26 mouse cellular contexts compared by ENCODE assay signal in genomic region chr11:97717369-97718280, GRCm38 (mm10). TPM values are rescaled to one million over a fixed set of nuclear protein-coding genes. Genes with fewer than 3 reads are reported as not detected.
A peak's percentile ranks its signal among the peaks of the same experiment; 100 is the strongest.
DNase-seq lines count a peak whose midpoint lies in the region; ATAC-seq and TF ChIP-seq lines count a peak whose summit lies in the region.
"Had no signal": no experiment of that assay in that cellular context is flagged by ENCODE, and none has a peak within 500 bp of the region (broad histone marks: within the 10 kb centered on the region; RNA-seq: fewer than 3 reads in every experiment).

No protein-coding gene starts in this region.

- DNase-seq in liver, embryonic 13.5 days, result no peak
- no peak for DNase-seq in liver, embryonic 11.5 days (ENCODE audit: low spot score)
- no peak for DNase-seq in CH12.LX (ENCODE audit: extremely low read depth)
- no peak for DNase-seq in MEL (ENCODE audit: low read depth, low spot score)
- DNase-seq in cerebellum, postnatal 36 days, result no peak
- DNase-seq: adrenal gland, postnatal 10 days; cerebellum, adult 11-12 months; cerebellum, adult 9-11 months; heart, postnatal 4 days; kidney, adult 9 months; kidney, postnatal 10 days; layer of hippocampus, postnatal 36 days; left cerebral cortex, postnatal 4 days; lung, adult 2 months; lung, postnatal 10 days had no signal

- no peak for TF ChIP-seq POLR2A in CH12.LX (IDR thresholded peaks at IDR 0.05; ENCODE audit: low read depth, low read length)
- TF ChIP-seq POLR2A in MEL (IDR thresholded peaks at IDR 0.05; ENCODE audit: control insufficient read depth in 1 of 2, insufficient read depth in 1 of 2, low read depth in 1 of 2, low read length in 2 of 2, poor library complexity in 1 of 2), result no peak; a peak in 1 of 4 replicates

- H3K4me3 ChIP-seq in liver, embryonic 13.5 days (replicated peaks), result no peak overlapping the region
- H3K4me3 ChIP-seq in liver, embryonic 11.5 days (ENCODE audit: low read depth, low read length), result no peak overlapping the region
- H3K4me3 ChIP-seq in CH12.LX (replicated peaks in 1 of 3; ENCODE audit: low read depth in 2 of 3, low read length in 2 of 3, poor library complexity in 1 of 3), result peak overlapping the region in 2 of 3 experiments; percentile 16 to 22
- H3K4me3 ChIP-seq in MEL (ENCODE audit: control insufficient read depth in 1 of 2, insufficient read depth in 1 of 2, low read depth in 2 of 2, low read length in 2 of 2), result no peak overlapping the region
- H3K4me3 ChIP-seq in macrophage (ENCODE audit: inconsistent target), result no peak overlapping the region
- H3K4me3 ChIP-seq: embryonic facial prominence, embryonic 15.5 days; forebrain, embryonic 15.5 days; heart, embryonic 15.5 days; hindbrain, embryonic 13.5 days had no signal

- in situ Hi-C loops in CH12.LX (cut with MboI; ENCODE audit: low pct_ligation_motif_present, low pct_unique_long_range_greater_than_20kb, low sequenced_read_pairs), result no loop called here

- no peak overlapping the region for H3K9ac ChIP-seq in liver, embryonic 13.5 days
- no peak overlapping the region for H3K9ac ChIP-seq in liver, embryonic 11.5 days (ENCODE audit: low read depth, low read length)
- H3K9ac ChIP-seq in CH12.LX (ENCODE audit: insufficient read depth, low read depth) (peak overlapping the region; percentile 69), MEL (ENCODE audit: control insufficient read depth, low read depth, low read length, poor library complexity, severe bottlenecking) (peak overlapping the region; percentile 12; the same call in 1 of the 2 replicates)
- H3K9ac ChIP-seq: embryonic facial prominence, embryonic 15.5 days; forebrain, embryonic 15.5 days; heart, embryonic 15.5 days; hindbrain, embryonic 13.5 days had no signal

- 0 out of 2 replicates have a peak overlapping the region, but pooled peaks have one; percentile 43 for H3K27ac ChIP-seq in liver, embryonic 13.5 days
- H3K27ac ChIP-seq in liver, embryonic 11.5 days (ENCODE audit: low read depth, low read length), result no peak overlapping the region
- peak overlapping the region; percentile 98 for H3K27ac ChIP-seq in CH12.LX (ENCODE audit: insufficient read depth, low read depth)
- peak overlapping the region; percentile 53; the same call in 1 of the 2 replicates for H3K27ac ChIP-seq in MEL (ENCODE audit: control insufficient read depth, low read depth, low read length)
- H3K27ac ChIP-seq in macrophage, result peak overlapping the region; percentile 81
- H3K27ac ChIP-seq: embryonic facial prominence, embryonic 15.5 days; forebrain, embryonic 15.5 days; heart, embryonic 15.5 days; hindbrain, embryonic 13.5 days had no signal

- TF ChIP-seq RAD21 in CH12.LX (IDR thresholded peaks at IDR 0.05; ENCODE audit: low read depth, low read length) (no peak), MEL (IDR thresholded peaks at IDR 0.05; ENCODE audit: low read depth, low read length) (no peak)

- TF ChIP-seq EP300 in CH12.LX (IDR thresholded peaks at IDR 0.05; ENCODE audit: low read length) (no peak), MEL (IDR thresholded peaks at IDR 0.05; ENCODE audit: low read depth in 1 of 2, low read length in 2 of 2) (no peak)

- no peak for ATAC-seq in liver, embryonic 13.5 days (ENCODE audit: low read depth)
- no peak for ATAC-seq in liver, embryonic 11.5 days (replicated peaks; ENCODE audit: low FRiP score)
- no peak for ATAC-seq in CD4-positive, CD25-positive, alpha-beta regulatory T cell, adult 4 months
- ATAC-seq: forebrain, embryonic 15.5 days; intestine, postnatal 0 days; midbrain, embryonic 16.5 days; Patski had no signal

- H3K27me3 ChIP-seq in liver, embryonic 13.5 days, result no peaks in the 10 kb centered on the region
- no peaks in the 10 kb centered on the region for H3K27me3 ChIP-seq in liver, embryonic 11.5 days (replicated peaks; ENCODE audit: control insufficient read depth, insufficient read depth, low read length)
- H3K27me3 ChIP-seq in CH12.LX (replicated peaks) (no peaks in the 10 kb centered on the region), MEL (ENCODE audit: control insufficient read depth in 1 of 2, insufficient read depth in 2 of 2, low read length in 2 of 2) (no peaks in the 10 kb centered on the region)
- H3K27me3 ChIP-seq: embryonic facial prominence, embryonic 15.5 days; forebrain, embryonic 15.5 days; heart, embryonic 15.5 days; hindbrain, embryonic 13.5 days; Patski had no signal

- H3K9me3 ChIP-seq in liver, embryonic 13.5 days (replicated peaks), result no peaks in the 10 kb centered on the region
- H3K9me3 ChIP-seq in liver, embryonic 11.5 days (ENCODE audit: control insufficient read depth, low read length), result no peaks in the 10 kb centered on the region; the same call in 1 of the 2 replicates
- H3K9me3 ChIP-seq in CH12.LX (replicated peaks; ENCODE audit: low read length) (peaks cover 17% of the 10 kb centered on the region), MEL (replicated peaks; ENCODE audit: insufficient read depth, low read length) (no peaks in the 10 kb centered on the region)
- H3K9me3 ChIP-seq: embryonic facial prominence, embryonic 15.5 days; forebrain, embryonic 15.5 days; heart, embryonic 15.5 days had no signal

- H3K4me2 ChIP-seq in liver, embryonic 13.5 days, result no peak overlapping the region
- H3K4me2 ChIP-seq in liver, embryonic 11.5 days, result no peak overlapping the region
- peak overlapping the region; percentile 64 for H3K4me2 ChIP-seq in CH12.LX (ENCODE audit: insufficient read depth, low read depth, poor library complexity, severe bottlenecking)
- H3K4me2 ChIP-seq: embryonic facial prominence, embryonic 15.5 days; forebrain, embryonic 15.5 days; heart, embryonic 15.5 days; hindbrain, embryonic 13.5 days; midbrain, embryonic 11.5 days had no signal

- WGBS in liver, embryonic 13.5 days (ENCODE audit: insufficient replicate concordance), result 76% methylated on average over 26 of the region's 26 CpGs
- WGBS in liver, embryonic 11.5 days, result 80% methylated on average over 26 of the region's 26 CpGs
- 73% methylated on average over 25 of the region's 26 CpGs for WGBS in macrophage (ENCODE audit: missing documents)

- H3K79me2 ChIP-seq in CH12.LX (replicated peaks; ENCODE audit: control insufficient read depth, extremely low read depth, insufficient read depth, poor library complexity, severe bottlenecking), result no peaks in the 10 kb centered on the region
- H3K79me2 ChIP-seq in MEL (ENCODE audit: control insufficient read depth, insufficient read depth, low read length, poor library complexity), result no peaks in the 10 kb centered on the region
- H3K79me2 ChIP-seq in macrophage (ENCODE audit: inconsistent target), result no peaks in the 10 kb centered on the region

- dilution Hi-C loops in CH12.LX (cut with MboI; ENCODE audit: extremely low pct_ligation_motif_present, extremely low pct_unique_long_range_greater_than_20kb, low sequenced_read_pairs), result no loop called here

- TF ChIP-seq CTCF in CH12.LX (conservative IDR thresholded peaks at IDR 0.05 in 1 of 2, IDR thresholded peaks at IDR 0.05 in 1 of 2; ENCODE audit: low read depth in 2 of 2, low read length in 2 of 2), result no peak
- no peak for TF ChIP-seq CTCF in MEL (IDR thresholded peaks at IDR 0.05 in 2 of 3, conservative IDR thresholded peaks at IDR 0.05 in 1 of 3; ENCODE audit: control insufficient read depth in 1 of 3, insufficient read depth in 1 of 3, low read depth in 2 of 3, low read length in 3 of 3, poor library complexity in 1 of 3, severe bottlenecking in 1 of 3)

- peaks cover 9% of the 10 kb centered on the region; the same call in 1 of the 2 replicates for H3K4me1 ChIP-seq in liver, embryonic 13.5 days (replicated peaks)
- 0 out of 2 replicates have a peak, but pooled peaks cover 2% of the 10 kb centered on the region for H3K4me1 ChIP-seq in liver, embryonic 11.5 days (replicated peaks; ENCODE audit: control insufficient read depth, insufficient read depth, low read length)
- H3K4me1 ChIP-seq in CH12.LX (ENCODE audit: control insufficient read depth in 1 of 2, insufficient read depth in 2 of 2) (peaks cover 19 to 50% of the 10 kb centered on the region in 2 experiments), MEL (ENCODE audit: control insufficient read depth in 1 of 2, insufficient read depth in 2 of 2, low read length in 2 of 2) (peaks cover 0 to 3% of the 10 kb centered on the region in 2 experiments; a peak in 2 of 4 replicates)
- H3K4me1 ChIP-seq: forebrain, embryonic 15.5 days; hindbrain, embryonic 13.5 days had no signal

- H3K36me3 ChIP-seq in liver, embryonic 13.5 days, result peaks cover 81% of the 10 kb centered on the region
- H3K36me3 ChIP-seq in liver, embryonic 11.5 days (ENCODE audit: control insufficient read depth, insufficient read depth, low read length), result peaks cover 48% of the 10 kb centered on the region
- H3K36me3 ChIP-seq in CH12.LX (replicated peaks in 1 of 2; ENCODE audit: control insufficient read depth in 1 of 2, insufficient read depth in 1 of 2, low read length in 1 of 2) (peaks cover 54 to 86% of the 10 kb centered on the region in 2 experiments), MEL (ENCODE audit: control insufficient read depth in 1 of 2, insufficient read depth in 2 of 2, low read length in 2 of 2) (peaks cover 3 to 5% of the 10 kb centered on the region in 2 experiments; a peak in 3 of 4 replicates), macrophage (ENCODE audit: inconsistent target) (peaks cover 45% of the 10 kb centered on the region)

RNA-seq across cellular contexts. Expression of gene Psmb3, which starts 14.4 kb away (rescaled TPM):
- 335 and 374 TPM in 2 replicates for polyA plus RNA-seq in liver, embryonic 13.5 days (2015; fragmentation: Nextera tagmentation; extraction: Ambion mirVana)
- 558 and 561 TPM in 2 replicates for polyA plus RNA-seq in liver, embryonic 11.5 days (2014; fragmentation: Nextera tagmentation; extraction: Ambion mirVana)
- total RNA-seq in CH12.LX (2012; rRNA removed) (863 and 969 TPM in 2 replicates), CH12.LX (2014; rRNA removed) (1,070 and 1,251 TPM in 2 replicates), MEL (2012; rRNA removed) (914 and 1,101 TPM in 2 replicates)
- polyA plus RNA-seq in CH12.LX (2012; ENCODE audit: insufficient read length, low read depth) (560 and 594 TPM in 2 replicates), MEL (2012; ENCODE audit: insufficient read depth in 1 of 2, insufficient read length in 2 of 2, low read depth in 1 of 2, low replicate concordance in 2 of 2, missing spikeins in 1 of 2) (100 to 1,000 TPM in 1 of 2 experiments, not detected in 1; 648 TPM), macrophage (2018) (79.7 to 207 TPM (median 133 TPM) in 3 replicates)
- total RNA-seq in macrophage (2018; cell fraction: chromatin; rRNA removed), result 10 to 100 TPM; 10.0 to 72.1 (median 43.9) TPM
- 100 to 1,000 TPM in 17 of 26 experiments, 10 to 100 TPM in 9; 79.3 to 179 (median 122) TPM for total RNA-seq in macrophage (2018; cell fraction: cytosol; rRNA removed)
- 10 to 100 TPM; 15.5 to 75.8 (median 38.9) TPM for total RNA-seq in macrophage (2018; cell fraction: nucleus; rRNA removed)
- 100 to 1,000 TPM; 453 to 558 TPM for polyA plus RNA-seq in CD4-positive, CD25-positive, alpha-beta regulatory T cell, adult 4 months (2017; shearing (Covaris generic))

RNA-seq across cellular contexts. Expression of gene Pcgf2, which starts 17.3 kb away (rescaled TPM):
- polyA plus RNA-seq in liver, embryonic 13.5 days (2015; fragmentation: Nextera tagmentation; extraction: Ambion mirVana), result 2.3 and 3.6 TPM in 2 replicates
- 10.3 and 13.2 TPM in 2 replicates for polyA plus RNA-seq in liver, embryonic 11.5 days (2014; fragmentation: Nextera tagmentation; extraction: Ambion mirVana)
- total RNA-seq in CH12.LX (2012; rRNA removed) (5.6 and 7.9 TPM in 2 replicates), CH12.LX (2014; rRNA removed) (0.81 and 0.99 TPM in 2 replicates), MEL (2012; rRNA removed) (12.3 and 20.0 TPM in 2 replicates)
- polyA plus RNA-seq in CH12.LX (2012; ENCODE audit: insufficient read length, low read depth) (16.3 and 19.5 TPM in 2 replicates), MEL (2012; ENCODE audit: insufficient read depth in 1 of 2, insufficient read length in 2 of 2, low read depth in 1 of 2, low replicate concordance in 2 of 2, missing spikeins in 1 of 2) (10 to 100 TPM in 1 of 2 experiments, not detected in 1; 38.7 TPM), macrophage (2018) (3.7 to 7.5 TPM (median 3.9 TPM) in 3 replicates)
- 10 to 100 TPM in 4 of 26 experiments, 1 to 10 TPM in 22; 1.5 to 14.1 (median 5.0) TPM for total RNA-seq in macrophage (2018; cell fraction: chromatin; rRNA removed)
- 1 to 10 TPM; 1.3 to 4.5 (median 2.8) TPM for total RNA-seq in macrophage (2018; cell fraction: cytosol; rRNA removed)
- 10 to 100 TPM in 1 of 26 experiments, 1 to 10 TPM in 24, under 1 TPM in 1; 0.79 to 11.9 (median 3.8) TPM for total RNA-seq in macrophage (2018; cell fraction: nucleus; rRNA removed)
- 1 to 10 TPM; 2.9 to 4.6 TPM for polyA plus RNA-seq in CD4-positive, CD25-positive, alpha-beta regulatory T cell, adult 4 months (2017; shearing (Covaris generic))
- total RNA-seq: neutrophil, adult 5-6 weeks had no signal

RNA-seq across cellular contexts. Expression of gene Pip4k2b, which starts 26.9 kb away (rescaled TPM):
- polyA plus RNA-seq in liver, embryonic 13.5 days (2015; fragmentation: Nextera tagmentation; extraction: Ambion mirVana), result 0.88 TPM in 2 replicates
- 0.95 and 1.7 TPM in 2 replicates for polyA plus RNA-seq in liver, embryonic 11.5 days (2014; fragmentation: Nextera tagmentation; extraction: Ambion mirVana)
- total RNA-seq in CH12.LX (2012; rRNA removed) (28.7 and 30.8 TPM in 2 replicates), CH12.LX (2014; rRNA removed) (20.3 and 23.3 TPM in 2 replicates), MEL (2012; rRNA removed) (34.7 and 40.2 TPM in 2 replicates)
- polyA plus RNA-seq in CH12.LX (2012; ENCODE audit: insufficient read length, low read depth) (35.4 and 44.0 TPM in 2 replicates), MEL (2012; ENCODE audit: insufficient read depth in 1 of 2, insufficient read length in 2 of 2, low read depth in 1 of 2, low replicate concordance in 2 of 2, missing spikeins in 1 of 2) (10 to 100 TPM; 43.4 to 57.3 TPM), macrophage (2018) (25.4 to 37.6 TPM (median 25.7 TPM) in 3 replicates)
- 10 to 100 TPM in 14 of 26 experiments, 1 to 10 TPM in 12; 3.1 to 22.8 (median 10.8) TPM for total RNA-seq in macrophage (2018; cell fraction: chromatin; rRNA removed)
- 10 to 100 TPM; 14.7 to 51.5 (median 32.9) TPM for total RNA-seq in macrophage (2018; cell fraction: cytosol; rRNA removed)
- 10 to 100 TPM in 21 of 26 experiments, 1 to 10 TPM in 5; 7.7 to 51.0 (median 24.1) TPM for total RNA-seq in macrophage (2018; cell fraction: nucleus; rRNA removed)
- polyA plus RNA-seq in CD4-positive, CD25-positive, alpha-beta regulatory T cell, adult 4 months (2017; shearing (Covaris generic)), result 1 to 10 TPM; 1.4 to 2.2 TPM

RNA-seq across cellular contexts. Expression of gene Cisd3, which starts 32.0 kb away (rescaled TPM):
- 11.7 and 13.3 TPM in 2 replicates for polyA plus RNA-seq in liver, embryonic 13.5 days (2015; fragmentation: Nextera tagmentation; extraction: Ambion mirVana)
- 18.0 and 21.9 TPM in 2 replicates for polyA plus RNA-seq in liver, embryonic 11.5 days (2014; fragmentation: Nextera tagmentation; extraction: Ambion mirVana)
- total RNA-seq in CH12.LX (2012; rRNA removed) (141 and 157 TPM in 2 replicates), CH12.LX (2014; rRNA removed) (63.8 and 66.1 TPM in 2 replicates), MEL (2012; rRNA removed) (1.5 and 1.7 TPM in 2 replicates)
- polyA plus RNA-seq in CH12.LX (2012; ENCODE audit: insufficient read length, low read depth) (169 and 221 TPM in 2 replicates), MEL (2012; ENCODE audit: insufficient read depth in 1 of 2, insufficient read length in 2 of 2, low read depth in 1 of 2, low replicate concordance in 2 of 2, missing spikeins in 1 of 2) (1 to 10 TPM in 1 of 2 experiments, not detected in 1; 6.1 TPM), macrophage (2018) (9.0 to 17.9 TPM (median 13.7 TPM) in 3 replicates)
- total RNA-seq in macrophage (2018; cell fraction: chromatin; rRNA removed), result 1 to 10 TPM in 23 of 26 experiments, not detected in 3; 1.3 to 8.3 (median 3.4) TPM
- 10 to 100 TPM in 25 of 26 experiments, 1 to 10 TPM in 1; 8.5 to 24.4 (median 14.3) TPM for total RNA-seq in macrophage (2018; cell fraction: cytosol; rRNA removed)
- 10 to 100 TPM in 1 of 26 experiments, 1 to 10 TPM in 25; 2.2 to 10.3 (median 5.7) TPM for total RNA-seq in macrophage (2018; cell fraction: nucleus; rRNA removed)
- polyA plus RNA-seq in CD4-positive, CD25-positive, alpha-beta regulatory T cell, adult 4 months (2017; shearing (Covaris generic)), result 10 to 100 TPM; 63.5 to 80.3 TPM

RNA-seq across cellular contexts. Expression of gene Cwc25, which starts 48.7 kb away (rescaled TPM):
- 7.0 and 7.7 TPM in 2 replicates for polyA plus RNA-seq in liver, embryonic 13.5 days (2015; fragmentation: Nextera tagmentation; extraction: Ambion mirVana)
- 12.9 and 13.1 TPM in 2 replicates for polyA plus RNA-seq in liver, embryonic 11.5 days (2014; fragmentation: Nextera tagmentation; extraction: Ambion mirVana)
- total RNA-seq in CH12.LX (2012; rRNA removed), result 16.7 and 17.3 TPM in 2 replicates
- total RNA-seq in CH12.LX (2014; rRNA removed), result 19.3 and 19.6 TPM in 2 replicates
- 21.5 and 21.7 TPM in 2 replicates for polyA plus RNA-seq in CH12.LX (2012; ENCODE audit: insufficient read length, low read depth)
- total RNA-seq in MEL (2012; rRNA removed), result 18.1 and 20.8 TPM in 2 replicates
- 10 to 100 TPM in 1 of 2 experiments, not detected in 1; 16.7 TPM for polyA plus RNA-seq in MEL (2012; ENCODE audit: insufficient read depth in 1 of 2, insufficient read length in 2 of 2, low read depth in 1 of 2, low replicate concordance in 2 of 2, missing spikeins in 1 of 2)
- 10 to 100 TPM; 37.3 to 76.4 (median 49.9) TPM for total RNA-seq in macrophage (2018; cell fraction: chromatin; rRNA removed)
- total RNA-seq in macrophage (2018; cell fraction: cytosol; rRNA removed), result 10 to 100 TPM; 18.8 to 25.0 (median 21.2) TPM
- 10 to 100 TPM; 24.8 to 40.9 (median 32.6) TPM for total RNA-seq in macrophage (2018; cell fraction: nucleus; rRNA removed)
- 16.4 to 22.4 TPM (median 16.9 TPM) in 3 replicates for polyA plus RNA-seq in macrophage (2018)
- 10 to 100 TPM; 25.2 to 33.8 TPM for polyA plus RNA-seq in CD4-positive, CD25-positive, alpha-beta regulatory T cell, adult 4 months (2017; shearing (Covaris generic))

Comparison
In these comparisons a context has a peak if more than half of its experiments do, and no peak if none do; other contexts are left out.
1. H3K4me3 ChIP-seq: peak in CH12.LX (2 of 3); none in liver, embryonic 13.5 days (single experiment), liver, embryonic 11.5 days (single experiment), MEL (0 of 2) and macrophage (single experiment).
2. H3K9ac ChIP-seq: peak in CH12.LX (single experiment) and MEL (single experiment); none in liver, embryonic 13.5 days (single experiment) and liver, embryonic 11.5 days (single experiment).